Mouse (Mus musculus): ENCODE measurements around the gene Slc11a1.
A peak's percentile ranks its signal among the peaks of the same experiment; 100 is the strongest.
"Not testable (repeated sequence)": the region's sequence is repeated elsewhere in the genome, so short reads cannot be mapped to it uniquely, and the experiment has no call there.

The Slc11a1 gene

DNA sequence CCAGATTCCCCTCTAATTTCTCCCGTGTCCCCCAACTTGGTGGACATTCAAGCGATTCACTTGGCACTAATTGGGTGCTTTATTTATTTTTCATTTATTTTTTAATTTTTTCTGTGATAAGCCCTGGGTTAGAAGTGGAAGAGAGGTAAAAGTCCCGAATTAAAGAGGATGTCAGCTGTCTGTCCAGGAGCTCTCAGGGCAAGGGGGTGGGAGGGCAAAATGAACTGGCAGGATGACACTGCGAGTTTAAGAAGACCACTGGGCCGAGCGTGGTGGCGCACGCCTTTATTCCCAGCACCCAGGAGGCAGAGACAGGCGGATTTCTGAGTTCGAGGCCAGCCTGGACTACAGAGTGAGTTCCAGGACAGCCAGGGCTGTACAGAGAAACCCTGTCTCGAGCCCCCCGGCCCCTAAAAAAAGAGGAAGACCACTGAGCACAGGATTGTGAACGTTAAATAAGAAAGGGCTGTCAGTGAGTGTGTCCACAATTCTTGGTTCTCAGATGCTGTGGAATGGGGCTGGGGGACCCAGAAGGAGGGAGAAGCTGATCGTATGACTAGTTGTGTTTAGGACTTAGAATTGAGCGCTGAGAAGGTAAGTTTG, 12.5 kb downstream of the Slc11a1 start:
- no peak for DNase-seq (ENCODE audit: low read depth, low spot score)

DNA sequence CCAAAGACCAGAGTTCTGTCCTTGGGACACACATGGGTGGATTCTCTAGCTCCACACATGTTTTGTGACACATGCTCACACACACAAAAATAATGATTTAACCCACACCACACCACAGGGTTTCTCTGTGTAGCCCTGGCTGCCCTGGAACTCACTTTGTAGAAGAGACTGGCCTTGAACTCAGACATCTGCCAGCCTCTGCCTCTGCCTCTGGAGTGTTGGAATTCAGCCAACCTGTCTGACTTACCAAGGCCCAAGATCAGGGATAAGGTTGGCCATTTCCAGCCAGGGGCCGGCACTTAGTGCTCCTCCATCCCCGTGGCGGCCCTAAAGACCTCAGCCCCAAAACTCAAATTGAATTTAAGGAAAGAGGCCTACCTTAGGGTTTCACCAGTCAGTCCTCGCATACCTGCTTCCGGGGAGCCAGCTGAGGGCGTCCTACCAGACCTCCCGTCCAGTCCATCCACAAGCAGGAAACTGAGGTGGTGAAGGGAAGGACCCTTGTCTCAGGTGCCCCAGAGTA, 13.5 kb downstream of the Slc11a1 start:
- no peak for DNase-seq (ENCODE audit: low read depth, low spot score)

GRCm38 (mm10) chr1:74389831-74390286, 14.9 kb downstream of the Slc11a1 start:
- DNase-seq (ENCODE audit: low read depth, low spot score), result no peak

GRCm38 (mm10) chr1:74390287-74390906, 15.4 kb downstream of the Slc11a1 start:
- DNase-seq (ENCODE audit: low read depth, low spot score), result peak; percentile 30

GRCm38 (mm10) chr1:74390924-74391748, 16.1 kb downstream of the Slc11a1 start, which contains the start of gene Ctdsp1:
Ctdsp1 (plus strand) TSS chr1:74391509.
- DNase-seq (ENCODE audit: low read depth, low spot score), result peak; percentile 84

GRCm38 (mm10) chr1:74391844-74392441, 16.9 kb downstream of the Slc11a1 start:
- DNase-seq (ENCODE audit: low read depth, low spot score), result no peak

- DNase-seq (ENCODE audit: low read depth, low spot score), result no peak
Measured at GRCm38 (mm10) chr1:74392446-74392994, 17.5 kb downstream of the Slc11a1 start.

DNA sequence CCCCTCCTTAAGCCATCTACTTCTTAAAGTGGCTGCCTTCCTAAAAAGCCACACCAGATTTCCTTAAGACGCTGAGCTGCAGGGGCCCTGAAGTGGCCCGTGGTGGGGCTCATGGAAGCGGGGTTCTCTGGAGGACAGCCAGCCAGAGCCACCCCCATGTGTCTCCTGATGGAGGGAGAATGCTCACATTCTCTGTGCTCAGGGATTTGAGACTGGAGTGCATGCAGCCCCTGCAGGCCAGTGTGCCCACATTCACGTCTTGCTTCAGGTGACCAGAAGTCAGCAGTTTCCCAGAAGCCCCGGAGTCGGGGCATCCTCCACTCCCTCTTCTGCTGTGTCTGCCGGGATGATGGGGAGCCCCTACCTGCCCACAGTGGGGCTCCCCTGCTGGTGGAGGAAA, 18.0 kb downstream of the Slc11a1 start:
- DNase-seq (ENCODE audit: low read depth, low spot score), result no peak

DNA sequence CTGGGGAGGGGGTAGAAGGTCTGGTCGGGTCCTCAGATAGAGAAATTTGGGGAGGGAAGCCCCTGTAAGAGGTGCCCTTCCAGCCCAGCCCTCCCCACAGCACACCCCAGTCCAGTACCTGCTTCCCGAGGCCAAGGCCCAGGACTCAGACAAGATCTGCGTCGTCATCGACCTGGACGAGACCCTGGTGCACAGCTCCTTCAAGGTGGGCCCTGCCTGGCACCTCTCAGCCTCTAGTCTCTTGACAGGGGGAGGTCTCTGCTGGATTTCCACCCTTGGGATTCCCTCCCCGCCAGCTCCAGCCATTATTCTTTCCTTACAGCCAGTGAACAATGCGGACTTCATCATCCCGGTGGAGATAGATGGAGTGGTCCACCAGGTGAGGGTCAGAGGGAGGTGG, 18.7 kb downstream of the Slc11a1 start:
- DNase-seq (ENCODE audit: low read depth, low spot score), result no peak

DNA sequence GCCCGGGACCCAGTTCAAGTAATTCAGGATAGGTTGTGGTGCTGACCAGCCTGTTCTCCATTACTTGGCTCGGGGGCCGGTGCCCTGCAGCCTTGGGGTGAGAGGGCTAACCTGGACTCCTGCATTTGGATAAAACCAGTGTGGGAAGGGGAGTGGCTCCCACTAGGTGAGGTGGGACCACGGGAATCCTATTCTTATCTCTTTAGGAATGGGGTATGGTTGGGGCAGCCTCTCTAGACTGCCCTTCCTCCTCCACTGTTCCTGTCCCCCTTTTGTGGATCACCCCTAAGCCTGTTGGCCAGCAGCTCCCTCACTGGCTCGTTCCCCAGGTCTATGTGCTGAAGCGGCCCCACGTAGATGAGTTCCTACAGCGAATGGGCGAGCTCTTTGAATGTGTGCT, 19.3 kb downstream of the Slc11a1 start:
- DNase-seq (ENCODE audit: low read depth, low spot score), result no peak

DNA sequence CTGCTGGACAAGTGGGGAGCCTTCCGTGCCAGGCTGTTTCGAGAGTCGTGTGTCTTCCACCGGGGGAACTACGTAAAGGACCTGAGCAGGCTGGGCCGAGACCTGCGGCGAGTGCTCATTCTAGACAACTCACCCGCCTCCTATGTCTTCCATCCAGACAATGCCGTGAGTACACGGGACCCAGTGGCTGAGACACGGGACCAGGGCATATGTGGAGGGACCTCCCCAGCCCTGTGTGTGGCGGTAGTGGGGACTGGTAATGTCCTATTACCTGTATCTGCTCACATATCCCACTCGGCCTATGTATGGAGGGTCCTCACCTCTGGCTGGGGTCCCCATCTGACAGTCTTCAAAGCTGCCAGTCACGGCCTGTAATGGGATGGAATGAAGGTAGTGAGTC, 19.9 kb downstream of the Slc11a1 start:
- no peak for DNase-seq (ENCODE audit: low read depth, low spot score)

- DNase-seq (ENCODE audit: low read depth, low spot score), result no peak
Measured at GRCm38 (mm10) chr1:74395290-74395689, 20.3 kb downstream of the Slc11a1 start.

- DNase-seq (ENCODE audit: low read depth, low spot score), result not testable (repeated sequence)
Measured at GRCm38 (mm10) chr1:74396456-74397222, 21.6 kb downstream of the Slc11a1 start.

- DNase-seq (ENCODE audit: low read depth, low spot score), result peak; percentile 92
Measured at GRCm38 (mm10) chr1:74397268-74397918, 22.4 kb downstream of the Slc11a1 start.

- no peak for DNase-seq (ENCODE audit: low read depth, low spot score)
Measured at GRCm38 (mm10) chr1:74397919-74398451, 23.0 kb downstream of the Slc11a1 start.

- no peak for DNase-seq (ENCODE audit: low read depth, low spot score)
Measured at GRCm38 (mm10) chr1:74400531-74400930, 25.5 kb downstream of the Slc11a1 start.

DNA sequence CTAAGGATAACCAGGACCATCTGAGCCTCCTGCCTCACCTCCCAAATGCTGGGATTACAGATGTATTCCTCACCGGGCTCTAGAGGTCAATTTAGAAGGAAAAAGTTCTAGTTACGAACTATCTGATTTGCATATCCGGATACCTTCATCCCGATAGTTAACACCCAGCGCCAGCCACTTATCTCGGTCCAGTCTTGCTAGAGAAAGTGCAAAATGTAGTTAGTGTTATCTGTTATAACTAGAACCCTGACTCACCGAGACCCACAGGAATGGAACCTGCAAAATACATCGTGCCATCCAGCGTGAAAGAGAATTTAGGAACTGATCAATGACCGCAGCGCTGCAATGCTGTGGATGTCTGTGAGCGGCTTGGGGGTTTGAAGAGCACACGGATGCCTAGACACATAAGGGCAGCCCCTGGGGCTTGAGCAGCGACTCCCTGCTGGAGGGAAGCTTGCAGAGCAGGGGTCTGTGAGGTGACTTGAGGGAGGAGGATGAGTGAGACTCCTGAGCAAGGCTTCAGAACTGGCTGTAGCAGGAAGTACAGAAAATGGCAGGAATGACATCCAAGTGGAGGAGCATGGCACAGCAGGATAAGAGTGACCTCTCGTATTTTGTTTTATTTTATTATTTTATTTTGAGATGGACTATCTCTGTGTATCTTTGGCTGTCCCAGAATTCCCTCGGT, 26.2 kb downstream of the Slc11a1 start:
- DNase-seq (ENCODE audit: low read depth, low spot score), result no peak

- no peak for DNase-seq (ENCODE audit: low read depth, low spot score)
Measured at GRCm38 (mm10) chr1:74404206-74404605, 29.2 kb downstream of the Slc11a1 start.
